Mouse (Mus musculus) intestine, postnatal 0 days (tissue): ENCODE measurements at regions not wholly inside any gene's neighbourhood (a gene's known extent, or its start where the extent isn't known, plus 50 kb on each side); places are given as distances from the start of the nearest gene placed in this dataset.

Source experiments
- ATAC-seq: fragments of 200-750 bp; cut with Nextera tagmentation; 2 replicates; pipeline ENCODE4 v1.8.0; 2017; ENCODE audit warnings: mild to moderate bottlenecking, moderate TSS enrichment, moderate library complexity
- H3K27ac ChIP-seq: fragments of 300-500 bp; sonication (generic); 2 replicates; pipeline ENCODE4 v1.5.1; 2014; ENCODE audit warnings: mild to moderate bottlenecking, low read depth, low read length, moderate library complexity
- H3K27me3 ChIP-seq: fragments of 300-500 bp; sonication (generic); replicated peaks from 2 replicates; pipeline ENCODE4 v1.6.1; 2014; ENCODE audit warnings: low read length, mixed read lengths; ENCODE audit not compliant: control insufficient read depth, insufficient read depth
- H3K36me3 ChIP-seq: fragments of 300-500 bp; sonication (generic); 2 replicates; pipeline ENCODE4 v1.6.1; 2014; ENCODE audit warnings: mild to moderate bottlenecking, moderate library complexity; ENCODE audit not compliant: control insufficient read depth, insufficient read depth
- H3K4me1 ChIP-seq: fragments of 300-500 bp; sonication (generic); replicated peaks from 2 replicates; pipeline ENCODE4 v1.6.1; 2014; ENCODE audit warnings: antibody characterized with exemption, low read length, mixed read lengths; ENCODE audit not compliant: control insufficient read depth, insufficient read depth
- H3K4me2 ChIP-seq: fragments of 300-500 bp; sonication (generic); replicated peaks from 2 replicates; pipeline ENCODE4 v1.6.1; 2014; ENCODE audit warnings: low read depth, mild to moderate bottlenecking, moderate library complexity
- H3K4me3 ChIP-seq: fragments of 300-500 bp; sonication (generic); 2 replicates; pipeline ENCODE4 v1.5.1; 2014; ENCODE audit warnings: low read depth, low read length
- H3K9ac ChIP-seq: fragments of 300-500 bp; sonication (generic); 2 replicates; pipeline ENCODE4 v1.6.1; 2014; ENCODE audit warnings: mild to moderate bottlenecking, low read depth, low read length
- H3K9me3 ChIP-seq: fragments of 300-500 bp; sonication (generic); 2 replicates; pipeline ENCODE4 v1.6.1; 2016; ENCODE audit warnings: mixed run types; ENCODE audit not compliant: control insufficient read depth
- CTCF ChIP-seq: sonication (generic); IDR thresholded peaks from 2 replicates; pipeline ENCODE4 v1.5.1; 2016; ENCODE audit warnings: low read depth, mild to moderate bottlenecking, control low read depth, antibody characterized with exemption, moderate library complexity
- WGBS: fragments of 180-500 bp; shearing (Covaris S2); extraction: QIAGEN DNeasy Blood & Tissue Kit; methylation state at CpG from one replicate; pipeline ENCODE4 v1.1.7; 2014; 5-methylcytosine and 5-hydroxymethylcytosine counted together

DNA sequence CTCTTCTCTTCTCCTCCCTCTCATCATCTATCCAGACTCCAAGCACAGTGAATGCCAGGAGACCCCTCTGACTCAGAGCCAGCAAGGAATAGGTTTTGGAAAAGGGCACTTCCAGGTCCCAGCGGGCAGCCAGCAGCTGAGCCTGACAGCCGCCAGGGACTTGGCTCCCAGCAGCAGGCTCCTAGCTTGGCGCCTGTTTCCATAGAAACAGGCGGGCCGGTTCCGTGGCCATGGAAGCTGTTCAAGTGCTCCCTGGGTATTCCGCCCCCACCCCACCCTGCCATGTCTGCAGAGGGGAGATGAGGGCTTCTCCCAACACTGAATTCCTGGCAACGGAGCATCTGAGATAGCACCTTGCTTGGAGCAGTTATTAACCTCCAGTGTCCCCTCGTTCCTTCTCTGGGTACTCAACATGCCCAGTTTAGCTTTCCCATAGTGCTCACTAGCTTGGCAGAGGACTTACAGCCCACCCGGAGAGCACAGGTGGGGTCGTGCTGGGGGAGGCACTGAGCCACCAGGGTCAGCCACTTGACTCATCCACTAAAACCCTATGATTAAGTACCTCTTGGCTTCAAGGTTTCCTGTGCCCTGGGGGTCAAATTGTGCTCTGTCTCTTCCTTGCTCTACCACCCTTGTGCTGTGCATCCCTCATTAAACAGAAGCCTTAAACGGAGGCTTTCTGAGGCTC is 222.7 kb downstream of the H2al1j start:
- no peaks in the 10 kb centered on the region for H3K36me3 ChIP-seq
- no peak for TF ChIP-seq CTCF
- H3K4me2 ChIP-seq, result no peak overlapping the region
- 0 out of 2 replicates have a peak, but pooled peaks cover 3% of the 10 kb centered on the region for H3K27me3 ChIP-seq
- no peak overlapping the region for H3K9ac ChIP-seq
- H3K4me1 ChIP-seq, result no peaks in the 10 kb centered on the region
- H3K9me3 ChIP-seq, result no peaks in the 10 kb centered on the region
- ATAC-seq, result no peak
- 32% methylated on average over 12 of the region's 12 CpGs for WGBS
- no peak overlapping the region for H3K27ac ChIP-seq
- H3K4me3 ChIP-seq, result no peak overlapping the region

DNA sequence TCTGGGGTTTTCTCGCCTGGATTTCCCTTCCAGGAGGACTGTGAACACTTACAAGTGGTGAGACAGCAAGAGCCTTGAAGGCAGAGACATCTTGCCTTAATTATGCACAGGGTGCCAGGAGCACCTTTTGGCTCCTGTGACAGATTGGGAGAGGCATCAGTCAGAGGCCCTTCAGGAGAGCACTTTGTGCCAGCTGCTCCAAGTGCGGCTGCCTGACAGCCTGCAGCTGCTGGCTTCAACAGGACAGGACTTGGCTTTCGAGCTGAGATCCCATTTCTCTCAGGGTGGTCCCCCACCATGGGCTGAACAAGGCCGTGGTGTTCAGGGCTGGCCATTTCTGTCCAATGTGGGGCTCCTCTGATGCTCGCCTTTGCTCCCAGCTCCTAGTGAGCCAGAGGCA is 224.6 kb downstream of the H2al1j start:
- no peak overlapping the region for H3K27ac ChIP-seq
- H3K4me3 ChIP-seq, result no peak overlapping the region
- no peak overlapping the region for H3K9ac ChIP-seq
- H3K4me2 ChIP-seq, result no peak overlapping the region
- WGBS, result 66% methylated on average over 5 of the region's 5 CpGs
- no peak for ATAC-seq
- no peaks in the 10 kb centered on the region for H3K4me1 ChIP-seq
- no peaks in the 10 kb centered on the region for H3K9me3 ChIP-seq
- no peak for TF ChIP-seq CTCF
- 0 out of 2 replicates have a peak, but pooled peaks cover under 1% of the 10 kb centered on the region for H3K27me3 ChIP-seq
- no peaks in the 10 kb centered on the region for H3K36me3 ChIP-seq

DNA sequence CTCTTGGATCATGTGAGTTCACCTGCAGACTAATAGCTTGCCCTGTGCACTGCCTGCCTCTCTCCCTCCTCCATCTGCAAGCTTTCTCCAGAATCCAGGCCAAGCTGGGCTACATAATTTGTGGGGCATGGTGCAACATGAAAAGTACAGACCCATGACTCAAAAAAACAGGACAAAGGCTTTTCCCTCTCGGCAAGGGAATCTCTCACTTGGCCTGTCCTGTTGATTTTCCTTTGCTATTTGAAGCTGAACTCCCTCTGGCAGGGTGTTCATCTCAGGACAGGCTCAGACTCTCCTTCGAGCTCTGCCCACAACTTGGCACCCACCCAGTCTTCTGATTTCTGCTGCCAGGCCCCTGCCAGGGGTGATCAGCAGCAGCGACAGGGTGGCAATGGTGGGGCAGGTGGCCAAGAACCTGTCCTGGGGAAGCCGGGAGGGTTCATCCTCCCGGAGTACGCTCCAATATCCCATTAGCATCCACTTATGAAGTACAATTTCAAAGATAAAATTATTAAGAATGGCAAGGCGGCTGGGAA is 227.5 kb downstream of the H2al1j start:
- ATAC-seq, result no peak
- Histone ChIP-seq H3K9me3 (no peaks in the 10 kb centered on the region), H3K4me1 (no peaks in the 10 kb centered on the region), H3K4me2 (no peak overlapping the region), H3K27me3 (no peaks in the 10 kb centered on the region), H3K27ac (no peak overlapping the region), H3K9ac (no peak overlapping the region), H3K36me3 (no peaks in the 10 kb centered on the region), H3K4me3 (no peak overlapping the region)
- WGBS, result 77% methylated on average over 7 of the region's 7 CpGs
- TF ChIP-seq CTCF, result no peak

DNA sequence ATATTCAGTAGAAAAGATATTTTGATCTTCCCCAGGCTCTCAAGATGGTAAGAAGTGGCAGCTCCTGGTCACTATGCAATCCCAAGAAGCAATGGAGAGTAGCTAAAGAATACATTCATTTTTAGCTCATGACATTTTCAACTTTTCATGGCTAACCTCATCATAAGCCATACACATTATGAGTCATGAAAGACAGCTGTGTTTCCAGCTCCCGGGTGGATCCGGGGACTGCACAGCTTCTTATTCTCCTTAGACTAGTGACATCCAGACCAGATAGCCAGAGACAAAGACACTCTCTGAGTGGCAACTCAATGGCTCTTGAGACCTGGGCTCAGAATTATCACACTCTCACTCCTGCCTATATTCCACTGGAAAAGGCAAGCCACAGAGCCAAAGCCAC is 230.6 kb downstream of the H2al1j start:
- Histone ChIP-seq H3K4me2 (no peak overlapping the region), H3K9ac (no peak overlapping the region), H3K9me3 (no peaks in the 10 kb centered on the region), H3K27ac (no peak overlapping the region), H3K27me3 (no peaks in the 10 kb centered on the region), H3K36me3 (no peaks in the 10 kb centered on the region), H3K4me1 (no peaks in the 10 kb centered on the region), H3K4me3 (no peak overlapping the region)
- 82% methylated on average over 2 of the region's 2 CpGs for WGBS
- ATAC-seq, result no peak
- no peak for TF ChIP-seq CTCF

DNA sequence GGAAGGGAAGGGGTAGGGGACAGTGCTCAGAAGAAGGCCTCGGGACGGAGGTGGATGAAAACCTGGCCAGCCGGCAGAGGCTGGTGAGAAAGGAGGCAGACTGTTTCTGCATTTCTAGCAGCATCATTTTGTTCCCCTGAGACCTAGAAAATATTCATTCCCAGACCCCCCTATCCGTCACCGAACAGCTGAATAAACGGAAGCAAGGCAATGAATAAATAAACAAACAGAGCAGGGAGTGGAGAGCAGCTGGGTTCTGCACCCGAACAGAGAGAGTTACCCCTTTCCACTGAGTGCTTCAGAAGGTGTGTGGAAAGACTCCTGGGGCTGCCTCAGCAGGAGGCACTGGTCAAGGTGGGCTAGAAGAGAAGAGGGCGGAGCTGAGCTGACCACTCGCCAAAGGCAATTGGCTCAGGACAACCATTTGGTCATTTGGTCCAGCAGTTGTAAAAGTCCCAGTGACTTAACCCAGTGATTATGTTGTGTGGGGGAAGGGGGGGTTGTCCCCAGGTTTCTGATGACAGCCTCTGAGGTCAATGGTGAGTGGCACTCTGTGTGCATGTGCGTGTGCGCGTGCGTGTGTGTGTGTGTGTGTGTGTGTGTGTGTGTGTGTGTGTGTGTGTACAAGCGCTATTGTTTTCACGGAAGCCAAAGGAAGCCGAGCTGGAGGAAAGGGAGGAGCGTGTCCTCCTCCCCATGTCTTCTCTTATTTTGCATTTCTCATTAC is 233.1 kb downstream of the H2al1j start:
- WGBS, result 60% methylated on average over 14 of the region's 17 CpGs

DNA sequence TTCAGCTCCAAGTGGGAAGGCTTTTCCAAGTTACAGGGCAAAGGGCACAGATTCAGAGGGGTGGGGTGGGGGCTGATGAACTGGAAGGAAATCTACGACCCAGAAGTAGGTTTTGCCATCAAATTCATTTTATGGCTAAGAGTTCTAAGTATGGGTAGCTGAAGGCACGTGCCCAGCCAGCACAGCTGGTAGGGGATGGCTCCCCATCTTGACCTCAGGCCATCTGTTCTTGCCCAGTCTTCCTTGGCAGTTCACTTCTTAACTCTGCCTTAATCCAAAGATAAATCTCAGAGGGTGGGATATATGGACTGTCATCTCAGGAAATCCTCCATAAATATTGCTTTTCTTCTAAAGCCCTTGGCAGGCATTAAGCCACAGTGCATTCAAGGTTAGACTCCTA is 238.3 kb downstream of the H2al1j start:
- no peaks in the 10 kb centered on the region for H3K4me1 ChIP-seq
- ATAC-seq, result no peak
- no peak overlapping the region for H3K9ac ChIP-seq
- 62% methylated on average over 2 of the region's 2 CpGs for WGBS
- no peaks in the 10 kb centered on the region for H3K27me3 ChIP-seq
- H3K36me3 ChIP-seq, result no peaks in the 10 kb centered on the region
- TF ChIP-seq CTCF, result no peak
- no peaks in the 10 kb centered on the region for H3K9me3 ChIP-seq
- no peak overlapping the region for H3K27ac ChIP-seq
- H3K4me3 ChIP-seq, result no peak overlapping the region
- H3K4me2 ChIP-seq, result no peak overlapping the region

More for the DNA sequence above, 233.1 kb downstream of the H2al1j start:
- Histone ChIP-seq H3K9ac (no peak overlapping the region), H3K9me3 (no peaks in the 10 kb centered on the region), H3K27me3 (no peaks in the 10 kb centered on the region), H3K4me3 (no peak overlapping the region), H3K4me1 (no peaks in the 10 kb centered on the region), H3K4me2 (no peak overlapping the region), H3K36me3 (no peaks in the 10 kb centered on the region), H3K27ac (no peak overlapping the region)
- no peak for ATAC-seq
- TF ChIP-seq CTCF, result no peak
